Mouse (Mus musculus): ENCODE measurements at regions not wholly inside any gene's neighbourhood (a gene's known extent, or its start where the extent isn't known, plus 50 kb on each side); places are given as distances from the start of the nearest gene placed in this dataset.

DNA sequence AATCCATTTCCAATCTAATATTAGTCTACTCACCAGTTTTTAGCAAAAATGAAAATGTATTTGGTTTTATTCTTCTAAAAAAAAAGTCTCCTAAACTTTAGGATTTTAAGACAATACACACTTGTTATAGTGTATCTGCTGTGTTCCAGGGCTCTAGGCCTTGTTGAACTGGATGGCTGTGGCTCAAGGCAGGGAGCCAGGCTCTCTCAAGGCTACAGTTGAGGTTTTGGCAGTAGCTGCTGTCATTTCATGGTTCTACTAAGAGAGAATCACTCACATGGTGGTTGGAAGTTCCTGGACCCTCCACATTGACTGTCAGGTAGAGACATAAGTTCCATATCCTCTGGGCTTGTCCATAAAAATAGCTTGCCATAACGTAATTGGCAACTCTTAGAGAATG, 282.2 kb upstream of the Dcbld2 start:
- TF ChIP-seq CTCF (IDR thresholded peaks at IDR 0.05; ENCODE audit: borderline replicate concordance, insufficient read depth, low read length) (no peak), POLR2A (IDR thresholded peaks at IDR 0.05; ENCODE audit: low read depth, low read length) (no peak)

Measured in embryonic fibroblast, embryonic 13.5 days (primary cell).